Mouse (Mus musculus) neural tube, embryonic 13.5 days (tissue): ENCODE measurements around the gene Swi5. TPM values are rescaled to one million over a fixed set of nuclear protein-coding genes. Genes with fewer than 3 reads are reported as not detected.
A peak's percentile ranks its signal among the peaks of the same experiment; 100 is the strongest.
"Not testable (repeated sequence)": the region's sequence is repeated elsewhere in the genome, so short reads cannot be mapped to it uniquely, and the experiment has no call there.

ENCODE experiments used
- ATAC-seq: fragments of 200-750 bp; cut with Nextera tagmentation; 2 replicates; pipeline ENCODE4 v1.8.0; 2017; ENCODE audit warnings: low read depth, mild to moderate bottlenecking, moderate TSS enrichment, moderate library complexity
- H3K27ac ChIP-seq: fragments of 300-500 bp; sonication (generic); replicated peaks from 2 replicates; pipeline ENCODE4 v1.5.1; 2015; ENCODE audit warnings: moderate library complexity, mild to moderate bottlenecking, inconsistent platforms
- H3K27me3 ChIP-seq: fragments of 300-500 bp; sonication (generic); 2 replicates; pipeline ENCODE4 v1.6.1; 2015; ENCODE audit warnings: mild to moderate bottlenecking, inconsistent platforms
- H3K36me3 ChIP-seq: fragments of 300-500 bp; sonication (generic); 2 replicates; pipeline ENCODE4 v1.6.1; 2015; ENCODE audit warnings: mild to moderate bottlenecking, inconsistent platforms
- H3K4me1 ChIP-seq: fragments of 300-500 bp; sonication (generic); replicated peaks from 2 replicates; pipeline ENCODE4 v1.6.1; 2015; ENCODE audit warnings: inconsistent platforms
- H3K4me2 ChIP-seq: fragments of 300-500 bp; sonication (generic); 2 replicates; pipeline ENCODE4 v1.6.1; 2015; ENCODE audit warnings: inconsistent platforms, mild to moderate bottlenecking, moderate library complexity
- H3K4me3 ChIP-seq: fragments of 300-500 bp; sonication (generic); 2 replicates; pipeline ENCODE4 v1.5.1; 2015; ENCODE audit warnings: mild to moderate bottlenecking, inconsistent platforms
- H3K9ac ChIP-seq: fragments of 300-500 bp; sonication (generic); 2 replicates; pipeline ENCODE4 v1.6.1; 2015; ENCODE audit warnings: moderate library complexity, mild to moderate bottlenecking, inconsistent platforms
- H3K9me3 ChIP-seq: fragments of 300-500 bp; sonication (generic); 2 replicates; pipeline ENCODE4 v1.6.1; 2016; ENCODE audit warnings: inconsistent platforms
- WGBS: fragments of 180-500 bp; shearing (Covaris S2); methylation state at CpG from one replicate; pipeline ENCODE4 v1.1.7; 2015; 5-methylcytosine and 5-hydroxymethylcytosine counted together
- polyA plus RNA-seq: library from polyadenylated mRNA; unstranded; fragments of >200 nt; fragmentation: Nextera tagmentation; extraction: Ambion mirVana; gene quantifications from 2 replicates; pipeline ENCODE4 v1.2.1, GENCODE M21; 2015

Swi5 gene
- polyA plus RNA-seq, 1 experiment from 2014 or later = 432 TPM

GRCm38 (mm10) chr2:32308870-32309568 lies 21.1 kb upstream of the Swi5 start:
- Histone ChIP-seq H3K36me3 (peaks cover 71% of the 10 kb centered on the region), H3K4me3 (no peak overlapping the region), H3K9ac (no peak overlapping the region), H3K4me2 (no peak overlapping the region), H3K9me3 (no peaks in the 10 kb centered on the region), H3K27me3 (peaks cover 22% of the 10 kb centered on the region), H3K4me1 (peaks cover 21% of the 10 kb centered on the region), H3K27ac (0 out of 2 replicates have a peak overlapping the region, but pooled peaks have one; percentile 5)
- whole genome bisulfite sequencing = 87% methylated on average over 16 of the region's 16 CpGs
- no peak for ATAC-seq

GRCm38 (mm10) chr2:32307941-32308760 lies 20.3 kb upstream of the Swi5 start:
- no peak for ATAC-seq
- no peak overlapping the region for H3K27ac ChIP-seq

GRCm38 (mm10) chr2:32307247-32307798 lies 19.4 kb upstream of the Swi5 start:
- Histone ChIP-seq H3K27ac (no peak overlapping the region), H3K4me1 (peaks cover 17% of the 10 kb centered on the region), H3K9ac (no peak overlapping the region), H3K36me3 (peaks cover 88% of the 10 kb centered on the region), H3K4me2 (no peak overlapping the region), H3K27me3 (peaks cover 15% of the 10 kb centered on the region), H3K9me3 (no peaks in the 10 kb centered on the region), H3K4me3 (no peak overlapping the region)
- 93% methylated on average over 6 of the region's 6 CpGs for WGBS
- ATAC-seq = no peak

More at GRCm38 (mm10) chr2:32307941-32308760, 20.3 kb upstream of the Swi5 start:
- peaks cover 21% of the 10 kb centered on the region for H3K4me1 ChIP-seq
- peaks cover 80% of the 10 kb centered on the region for H3K36me3 ChIP-seq
- H3K9me3 ChIP-seq = no peaks in the 10 kb centered on the region
- H3K4me3 ChIP-seq = no peak overlapping the region
- peaks cover 15% of the 10 kb centered on the region for H3K27me3 ChIP-seq
- H3K4me2 ChIP-seq = no peak overlapping the region
- no peak overlapping the region for H3K9ac ChIP-seq
- WGBS = 50% methylated on average over 8 of the region's 8 CpGs

- WGBS = 78% methylated on average over 9 of the region's 9 CpGs
- no peak overlapping the region for H3K4me3 ChIP-seq
- H3K4me1 ChIP-seq = peaks cover 6% of the 10 kb centered on the region; the same call in 1 of the 2 replicates
- ATAC-seq = no peak
- no peak overlapping the region for H3K9ac ChIP-seq
- H3K27me3 ChIP-seq = peaks cover 7% of the 10 kb centered on the region
- no peak overlapping the region for H3K4me2 ChIP-seq
- no peaks in the 10 kb centered on the region for H3K9me3 ChIP-seq
- no peak overlapping the region for H3K27ac ChIP-seq
- H3K36me3 ChIP-seq = peaks cover 99% of the 10 kb centered on the region
Observed at GRCm38 (mm10) chr2:32306176-32306575, 18.3 kb upstream of the Swi5 start.

GRCm38 (mm10) chr2:32305668-32306067 lies 17.8 kb upstream of the Swi5 start:
- peaks cover 100% of the 10 kb centered on the region for H3K36me3 ChIP-seq
- no peak overlapping the region for H3K4me3 ChIP-seq
- peaks cover 4% of the 10 kb centered on the region; the same call in 1 of the 2 replicates for H3K27me3 ChIP-seq
- H3K27ac ChIP-seq = no peak overlapping the region
- H3K4me2 ChIP-seq = no peak overlapping the region
- no peak overlapping the region for H3K9ac ChIP-seq
- 91% methylated on average over 5 of the region's 5 CpGs for WGBS
- 0 out of 2 replicates have a peak, but pooled peaks cover 2% of the 10 kb centered on the region for H3K4me1 ChIP-seq
- H3K9me3 ChIP-seq = no peaks in the 10 kb centered on the region
- no peak for ATAC-seq

- ATAC-seq = no peak
- 60% methylated on average over 8 of the region's 8 CpGs for WGBS
- Histone ChIP-seq H3K4me2 (no peak overlapping the region), H3K36me3 (peaks cover 99% of the 10 kb centered on the region), H3K9me3 (no peaks in the 10 kb centered on the region), H3K27me3 (no peaks in the 10 kb centered on the region), H3K4me3 (no peak overlapping the region), H3K27ac (no peak overlapping the region), H3K9ac (0 out of 2 replicates have a peak overlapping the region, but pooled peaks have one; percentile 22), H3K4me1 (no peaks in the 10 kb centered on the region)
Observed at GRCm38 (mm10) chr2:32304145-32304832, 16.4 kb upstream of the Swi5 start.

- Histone ChIP-seq H3K4me2 (no peak overlapping the region), H3K9ac (no peak overlapping the region), H3K27ac (no peak overlapping the region), H3K36me3 (peaks cover 99% of the 10 kb centered on the region), H3K27me3 (no peaks in the 10 kb centered on the region), H3K4me3 (no peak overlapping the region), H3K4me1 (no peaks in the 10 kb centered on the region), H3K9me3 (no peaks in the 10 kb centered on the region)
- ATAC-seq = no peak
- WGBS = 87% methylated on average over 10 of the region's 10 CpGs
Observed at GRCm38 (mm10) chr2:32302952-32303351, 15.1 kb upstream of the Swi5 start.

GRCm38 (mm10) chr2:32299469-32299868 lies 11.6 kb upstream of the Swi5 start:
- no peaks in the 10 kb centered on the region for H3K9me3 ChIP-seq
- no peak overlapping the region for H3K4me2 ChIP-seq
- WGBS = 91% methylated on average over 4 of the region's 4 CpGs
- H3K4me1 ChIP-seq = no peaks in the 10 kb centered on the region
- no peaks in the 10 kb centered on the region for H3K27me3 ChIP-seq
- H3K36me3 ChIP-seq = peaks cover 88% of the 10 kb centered on the region
- ATAC-seq = no peak
- no peak overlapping the region for H3K27ac ChIP-seq
- H3K9ac ChIP-seq = no peak overlapping the region
- no peak overlapping the region for H3K4me3 ChIP-seq

GRCm38 (mm10) chr2:32295842-32296241 lies 8.0 kb upstream of the Swi5 start:
- H3K36me3 ChIP-seq = peaks cover 74% of the 10 kb centered on the region
- not testable (repeated sequence) for H3K9me3 ChIP-seq, H3K4me3 ChIP-seq, H3K27me3 ChIP-seq, ATAC-seq, H3K9ac ChIP-seq, H3K27ac ChIP-seq, H3K4me1 ChIP-seq, H3K4me2 ChIP-seq
- 88% methylated on average over 2 of the region's 2 CpGs for WGBS

- ATAC-seq = no peak
- H3K27ac ChIP-seq = no peak overlapping the region
- no peaks in the 10 kb centered on the region for H3K27me3 ChIP-seq
- no peak overlapping the region for H3K4me3 ChIP-seq
- H3K36me3 ChIP-seq = peaks cover 69% of the 10 kb centered on the region
- peaks cover 3% of the 10 kb centered on the region; the same call in 1 of the 2 replicates for H3K4me1 ChIP-seq
- no peak overlapping the region for H3K9ac ChIP-seq
- no peak overlapping the region for H3K4me2 ChIP-seq
- no peaks in the 10 kb centered on the region for H3K9me3 ChIP-seq
- 90% methylated on average over 3 of the region's 3 CpGs for WGBS
Observed at GRCm38 (mm10) chr2:32295285-32295684, 7.4 kb upstream of the Swi5 start.

GRCm38 (mm10) chr2:32294348-32294747 lies 6.5 kb upstream of the Swi5 start:
- no peaks in the 10 kb centered on the region for H3K27me3 ChIP-seq
- no peak overlapping the region for H3K27ac ChIP-seq
- no peak overlapping the region for H3K4me3 ChIP-seq
- H3K4me2 ChIP-seq = no peak overlapping the region
- WGBS = 88% methylated on average over 8 of the region's 8 CpGs
- H3K9me3 ChIP-seq = no peaks in the 10 kb centered on the region
- H3K4me1 ChIP-seq = peaks cover 11% of the 10 kb centered on the region
- peaks cover 60% of the 10 kb centered on the region for H3K36me3 ChIP-seq
- H3K9ac ChIP-seq = no peak overlapping the region
- ATAC-seq = no peak

GRCm38 (mm10) chr2:32289578-32289977 lies 1.7 kb upstream of the Swi5 start:
- H3K4me1 ChIP-seq = peaks cover 32% of the 10 kb centered on the region
- ATAC-seq = no peak
- peaks cover 32% of the 10 kb centered on the region for H3K36me3 ChIP-seq
- H3K9ac ChIP-seq = no peak overlapping the region
- H3K27me3 ChIP-seq = no peaks in the 10 kb centered on the region
- no peaks in the 10 kb centered on the region for H3K9me3 ChIP-seq
- H3K4me2 ChIP-seq = peak overlapping the region; percentile 94
- H3K4me3 ChIP-seq = peak overlapping the region; percentile 89
- H3K27ac ChIP-seq = no peak overlapping the region
